Mouse (Mus musculus) adipocyte (in vitro differentiated cells): Measurements from ENCODE around the gene Actn3.

ENCODE experiments used
- DNase-seq: peaks from one replicate; pipeline ENCODE4 v3.0.0-alpha.2; 2016; ENCODE audit warnings: low spot score

Gene Actn3

GRCm38 (mm10) chr19:4859081-4859480, 18.6 kb downstream of the Actn3 start:
- no peak for DNase-seq

GRCm38 (mm10) chr19:4855951-4856350, 21.8 kb downstream of the Actn3 start:
- DNase-seq = no peak

GRCm38 (mm10) chr19:4855470-4855820, 22.3 kb downstream of the Actn3 start:
- DNase-seq = no peak

GRCm38 (mm10) chr19:4854552-4855469, 22.9 kb downstream of the Actn3 start, which contains the start of gene Ctsf:
TSS of gene Ctsf (plus strand) at chr19:4855130.
- no peak for DNase-seq

- no peak for DNase-seq
Measured at GRCm38 (mm10) chr19:4850281-4850680, 27.4 kb downstream of the Actn3 start.

- DNase-seq = no peak
Measured at GRCm38 (mm10) chr19:4849800-4850199, 27.9 kb downstream of the Actn3 start.

- DNase-seq = peak; percentile 69
Measured at GRCm38 (mm10) chr19:4847490-4847889, 30.2 kb downstream of the Actn3 start.

- DNase-seq = no peak
Measured at GRCm38 (mm10) chr19:4845846-4846245, 31.9 kb downstream of the Actn3 start.

GRCm38 (mm10) chr19:4842611-4843010, 35.1 kb downstream of the Actn3 start:
- no peak for DNase-seq

- DNase-seq = no peak
Measured at GRCm38 (mm10) chr19:4840848-4841247, 36.9 kb downstream of the Actn3 start.

GRCm38 (mm10) chr19:4839149-4839548, 38.6 kb downstream of the Actn3 start, which contains the start of the genes Ccs and Ccdc87:
TSS of gene Ccs (minus strand) at chr19:4839332.
TSS of gene Ccdc87 (plus strand) at chr19:4839366.
- peak; percentile 99 for DNase-seq

- DNase-seq = peak; percentile 50
Measured at GRCm38 (mm10) chr19:4838526-4839140, 39.1 kb downstream of the Actn3 start.

- DNase-seq = no peak
Measured at GRCm38 (mm10) chr19:4837049-4837448, 40.7 kb downstream of the Actn3 start.

GRCm38 (mm10) chr19:4836096-4836495, 41.6 kb downstream of the Actn3 start:
- peak; percentile 55 for DNase-seq

GRCm38 (mm10) chr19:4833977-4834376, 43.7 kb downstream of the Actn3 start:
- DNase-seq = peak; percentile 55

GRCm38 (mm10) chr19:4829156-4829555, 48.6 kb downstream of the Actn3 start:
- DNase-seq = peak; percentile 81

- DNase-seq = no peak
Measured at GRCm38 (mm10) chr19:4828444-4829114, 49.1 kb downstream of the Actn3 start.

GRCm38 (mm10) chr19:4820678-4821303, 56.9 kb downstream of the Actn3 start:
- peak; percentile 97 for DNase-seq

GRCm38 (mm10) chr19:4817182-4817835, 60.4 kb downstream of the Actn3 start:
- DNase-seq = no peak

GRCm38 (mm10) chr19:4813015-4813414, 64.7 kb downstream of the Actn3 start:
- no peak for DNase-seq

- DNase-seq = peak; percentile 48
Measured at GRCm38 (mm10) chr19:4812334-4812949, 65.3 kb downstream of the Actn3 start.
